Mouse (Mus musculus) urinary bladder, adult 18-20 months (tissue): ENCODE measurements around the gene Scarb1.

Source experiments
- DNase-seq, 2 experiments: peaks; one replicate each; pipeline ENCODE4 v3.0.0; 2022; ENCODE audit warnings: low spot score in 2 of 2, mixed read lengths in 2 of 2

The Scarb1 gene

DNA sequence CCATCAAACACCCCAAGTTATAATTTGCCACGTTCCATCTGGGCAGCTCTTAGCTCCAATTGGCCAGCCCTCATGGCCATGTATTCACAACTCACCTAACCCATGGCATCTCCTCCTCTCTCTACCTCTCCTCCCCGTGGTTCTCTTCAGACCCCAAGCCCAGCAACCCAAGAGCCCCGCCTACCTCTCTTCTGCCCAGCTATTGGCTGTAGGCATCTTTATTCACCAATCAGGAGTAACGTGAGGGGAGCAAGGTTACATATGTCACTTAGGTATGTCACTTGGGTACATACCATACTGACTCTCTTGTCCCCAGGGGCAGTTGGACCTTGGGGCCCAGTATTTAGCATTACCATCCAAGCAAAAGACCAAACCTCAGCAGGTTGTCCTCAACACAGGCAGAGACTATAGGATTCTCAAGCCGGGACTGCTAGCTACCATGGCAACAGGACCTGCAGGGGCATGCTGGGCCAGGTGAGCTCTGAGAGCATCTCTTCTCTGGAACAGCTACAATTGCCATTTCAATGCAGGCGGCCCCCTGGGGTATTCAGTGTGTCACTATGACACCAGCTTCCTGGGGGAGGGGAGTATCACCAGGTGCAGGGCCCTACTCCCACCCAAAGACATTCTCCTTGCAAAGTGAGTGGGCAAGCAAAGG is 100.6 kb downstream of the Scarb1 start:
- no peak for DNase-seq

DNA sequence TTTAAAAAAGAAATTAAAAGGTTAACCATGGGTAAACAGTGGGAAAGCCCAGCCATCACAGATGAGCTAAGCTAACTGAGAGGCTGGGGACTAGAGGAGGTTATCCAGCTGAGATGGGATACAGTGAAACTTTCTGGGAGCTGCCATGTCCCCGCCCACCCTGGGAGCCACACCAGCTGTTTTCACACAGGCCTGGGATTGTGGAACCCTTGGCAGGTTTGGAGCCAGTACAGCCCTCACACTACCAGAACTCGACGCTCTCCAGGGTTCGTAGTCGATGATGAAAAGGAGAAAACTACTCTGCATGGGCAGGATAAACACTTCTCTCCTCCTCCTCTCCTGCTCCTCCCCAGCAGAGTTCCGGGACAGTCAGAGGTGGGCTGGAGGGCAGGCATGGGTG is 105.0 kb downstream of the Scarb1 start:
- no peak for DNase-seq

DNA sequence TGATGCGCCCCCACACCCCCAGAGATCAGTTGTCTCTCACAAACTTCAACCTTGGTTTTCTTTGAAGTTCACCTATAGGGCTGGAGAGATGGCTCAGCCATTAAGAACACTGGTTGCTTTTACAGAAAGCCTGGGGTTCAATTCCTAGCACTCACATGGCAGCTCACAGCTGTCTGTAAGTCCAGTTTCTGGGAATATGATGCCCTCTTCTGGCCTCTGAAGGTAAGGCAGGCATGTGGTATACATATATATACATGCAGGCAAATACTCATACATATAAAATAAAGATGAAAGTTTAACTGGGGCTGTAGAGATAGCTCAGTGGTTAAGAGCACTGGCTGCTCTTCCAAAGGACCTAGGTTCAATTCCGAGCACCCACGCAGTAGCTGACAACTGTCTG is 105.5 kb downstream of the Scarb1 start:
- no peak for DNase-seq

DNA sequence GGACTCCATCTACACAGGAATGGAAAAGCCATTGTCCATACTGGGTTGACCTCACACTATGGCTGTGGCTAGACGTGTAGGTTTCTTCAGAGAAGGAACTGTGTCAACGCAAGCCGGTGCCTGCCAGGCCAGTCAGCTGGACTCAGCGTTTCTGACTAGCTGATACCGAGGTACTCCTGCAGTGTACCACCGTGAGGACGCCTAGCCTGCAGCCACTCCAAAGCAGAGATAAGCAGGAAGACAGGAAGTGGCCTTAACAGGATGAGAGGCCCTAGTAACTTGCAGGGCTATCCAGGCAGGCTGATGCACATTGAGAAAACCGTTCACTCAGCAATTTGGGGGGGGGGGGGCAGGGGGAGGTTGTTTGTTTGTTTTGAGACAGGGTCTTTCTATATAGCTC is 106.5 kb downstream of the Scarb1 start:
- no peak for DNase-seq

DNA sequence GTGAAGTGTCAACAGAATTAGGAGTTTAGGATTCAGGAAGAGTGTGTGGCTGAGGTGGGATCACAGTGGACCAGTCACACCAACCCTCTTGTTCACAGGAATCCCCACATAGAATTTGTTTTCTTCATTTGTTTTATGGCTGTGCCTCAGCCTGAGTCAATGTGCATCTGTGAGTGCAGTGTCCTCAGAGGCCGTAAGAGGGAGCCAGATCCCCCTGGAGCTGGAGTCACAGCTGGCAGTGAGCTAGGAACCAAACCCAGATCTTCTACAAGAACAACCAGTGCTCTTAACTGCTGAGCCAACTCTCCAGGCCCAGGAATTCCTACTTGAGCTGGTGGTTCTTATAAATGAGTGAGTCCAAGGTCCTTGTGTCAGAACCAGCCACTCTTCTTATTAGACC is 107.4 kb downstream of the Scarb1 start:
- DNase-seq: no peak

DNA sequence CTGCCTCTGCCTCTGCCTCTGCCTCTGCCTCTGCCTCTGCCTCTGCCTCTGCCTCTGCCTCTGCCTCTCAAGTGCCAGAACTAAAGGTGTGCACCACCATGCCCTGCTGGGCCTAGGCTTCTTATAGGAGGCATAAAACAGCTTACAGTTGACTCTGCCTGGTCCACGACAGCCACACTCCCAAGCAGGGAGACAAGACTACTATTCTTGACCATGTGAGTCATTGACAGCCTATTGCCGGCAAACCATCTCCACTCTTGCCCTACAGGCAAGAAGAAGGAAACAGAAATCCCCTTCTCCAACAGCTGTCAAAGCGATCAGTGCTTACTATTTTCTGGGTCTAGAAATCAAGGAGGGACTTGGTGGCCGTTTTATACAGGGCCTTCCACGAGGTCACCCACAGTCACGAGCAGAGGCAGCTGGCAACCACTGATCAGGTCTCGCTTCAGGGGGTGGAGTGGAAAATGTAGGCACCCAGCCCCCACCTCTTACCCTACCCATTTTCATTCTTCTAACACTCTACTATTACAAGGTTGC is 108.4 kb downstream of the Scarb1 start:
- no peak for DNase-seq

DNA sequence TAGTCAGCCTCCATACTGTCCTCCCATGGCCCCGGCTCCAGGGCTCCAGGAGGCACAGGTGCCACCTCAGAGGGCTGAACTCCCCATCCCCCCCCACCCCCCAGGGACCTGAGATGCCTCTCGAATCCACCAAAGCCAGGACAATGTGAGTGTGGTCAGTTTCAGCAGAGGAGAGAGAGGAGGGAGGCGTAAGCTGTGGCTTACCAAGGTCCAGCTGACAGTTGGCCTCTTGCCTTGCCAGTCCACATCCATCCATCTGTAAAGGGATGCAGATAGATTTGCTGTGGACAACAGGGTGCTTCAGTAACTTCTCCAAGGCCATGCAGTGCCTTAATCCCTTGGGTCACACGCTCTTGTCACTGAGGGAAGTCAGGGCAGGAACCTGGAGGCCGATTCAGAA is 110.4 kb downstream of the Scarb1 start:
- no peak for DNase-seq

DNA sequence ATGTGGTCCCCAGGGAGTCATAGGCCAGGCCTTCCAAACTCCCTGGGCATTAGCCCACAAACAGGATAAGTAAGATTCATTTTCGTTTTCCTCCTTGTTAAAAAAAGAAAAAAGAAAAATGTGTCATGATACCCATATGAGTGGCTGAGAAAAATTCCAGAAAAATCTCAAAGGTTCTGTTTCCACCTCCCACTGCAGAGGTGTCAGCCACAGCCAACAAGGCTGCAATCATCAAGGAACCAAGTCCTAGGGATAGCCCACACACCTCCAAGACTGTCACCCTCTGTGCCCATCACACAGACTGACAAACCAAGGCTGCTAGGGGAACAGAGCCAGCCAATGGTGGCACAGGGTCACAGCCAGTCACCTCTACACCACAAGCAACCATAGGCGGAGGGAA is 111.8 kb downstream of the Scarb1 start:
- DNase-seq: no peak

DNA sequence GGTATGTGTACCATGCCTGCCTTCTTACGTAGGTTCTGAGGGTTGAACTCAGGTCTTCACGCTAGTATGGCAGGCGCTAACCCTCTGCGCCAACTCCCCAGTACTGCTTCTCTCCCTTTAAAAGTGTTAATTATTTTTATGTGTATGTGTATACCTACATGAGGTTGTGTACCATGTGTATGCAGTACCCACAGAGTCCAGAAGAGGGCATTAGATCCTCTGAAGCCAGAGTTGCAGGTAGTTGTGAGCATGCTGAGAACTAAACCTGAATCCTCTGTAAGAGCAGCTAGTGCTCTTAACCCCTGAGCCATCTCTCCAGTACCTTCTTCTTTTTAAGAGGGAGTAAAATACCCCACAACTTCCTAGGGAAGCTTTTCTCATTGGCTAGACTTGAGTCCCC is 113.2 kb downstream of the Scarb1 start:
- no peak for DNase-seq
